Mouse (Mus musculus) midbrain, postnatal 0 days (tissue): ENCODE data around the gene C730034F03Rik. TPM values are rescaled to one million over a fixed set of nuclear protein-coding genes. Genes with fewer than 3 reads are reported as not detected.

Experiments
- ATAC-seq: fragments of 200-750 bp; cut with Nextera tagmentation; 2 replicates; pipeline ENCODE4 v1.8.0; 2017; ENCODE audit warnings: moderate number of reproducible peaks, mild to moderate bottlenecking, moderate TSS enrichment, moderate library complexity; ENCODE audit not compliant: low FRiP score
- DNase-seq: peaks from one replicate; pipeline ENCODE4 v3.0.0-alpha.2; 2015; ENCODE audit warnings: low spot score
- H3K27ac ChIP-seq: fragments of 300-500 bp; sonication (generic); 2 replicates; pipeline ENCODE4 v1.5.1; 2014; ENCODE audit warnings: low read depth, mild to moderate bottlenecking, low read length, mixed read lengths
- H3K27me3 ChIP-seq: fragments of 300-500 bp; sonication (generic); 2 replicates; pipeline ENCODE4 v1.6.1; 2014; ENCODE audit warnings: low read length, control low read depth, mixed read lengths; ENCODE audit not compliant: insufficient read depth
- H3K36me3 ChIP-seq: fragments of 300-500 bp; sonication (generic); 2 replicates; pipeline ENCODE4 v1.6.1; 2014; ENCODE audit warnings: low read length, control low read depth, mixed read lengths; ENCODE audit not compliant: insufficient read depth
- H3K4me1 ChIP-seq: fragments of 300-500 bp; sonication (generic); 2 replicates; pipeline ENCODE4 v1.6.1; 2014; ENCODE audit warnings: mild to moderate bottlenecking, control low read depth, antibody characterized with exemption, low read length, mixed read lengths; ENCODE audit not compliant: insufficient read depth
- H3K4me2 ChIP-seq: fragments of 300-500 bp; sonication (generic); 2 replicates; pipeline ENCODE4 v1.6.1; 2014; ENCODE audit warnings: low read depth, mild to moderate bottlenecking, low read length, mixed read lengths; ENCODE audit not compliant: poor library complexity, severe bottlenecking
- H3K4me3 ChIP-seq: fragments of 300-500 bp; sonication (generic); 2 replicates; pipeline ENCODE4 v1.5.1; 2014; ENCODE audit warnings: low read depth, mild to moderate bottlenecking, low read length, moderate library complexity
- H3K9ac ChIP-seq: fragments of 300-500 bp; sonication (generic); replicated peaks from 2 replicates; pipeline ENCODE4 v1.6.1; 2014; ENCODE audit warnings: mild to moderate bottlenecking, low read length, moderate library complexity, mixed read lengths; ENCODE audit not compliant: poor library complexity, severe bottlenecking
- H3K9me3 ChIP-seq: fragments of 300-500 bp; sonication (generic); 2 replicates; pipeline ENCODE4 v1.6.1; 2016; ENCODE audit warnings: low read length, control low read depth
- CTCF ChIP-seq: IDR thresholded peaks from 2 replicates; pipeline ENCODE4 v1.5.1; 2016; ENCODE audit warnings: antibody characterized with exemption, mild to moderate bottlenecking
- WGBS: fragments of 180-500 bp; shearing (Covaris S2); extraction: QIAGEN DNeasy Blood & Tissue Kit; methylation state at CpG from one replicate; pipeline ENCODE4 v1.1.7; 2014; 5-methylcytosine and 5-hydroxymethylcytosine counted together
- polyA plus RNA-seq: library from polyadenylated mRNA; unstranded; fragments of >200 nt; fragmentation: Nextera tagmentation; extraction: Ambion mirVana; gene quantifications from 2 replicates; pipeline ENCODE4 v1.2.1, GENCODE M21; 2015
- total RNA-seq: library from RNA; depleted of rRNA; stranded (reverse); fragments of >200 nt; gene quantifications from 2 replicates; pipeline ENCODE4 v1.2.3, GENCODE M21; 2014

Gene C730034F03Rik
- total and polyA plus RNA-seq, 2 experiments from 2014 or later, result 1.2 to 3.9 TPM

GRCm38 (mm10) chr15:89463334-89464235, 34.2 kb downstream of the C730034F03Rik start:
- Histone ChIP-seq H3K9me3 (no peaks in the 10 kb centered on the region), H3K27ac (no peak overlapping the region), H3K9ac (no peak overlapping the region), H3K4me1 (no peaks in the 10 kb centered on the region), H3K36me3 (peaks cover 41% of the 10 kb centered on the region), H3K4me3 (no peak overlapping the region), H3K4me2 (no peak overlapping the region), H3K27me3 (no peaks in the 10 kb centered on the region)
- ATAC-seq (no peak), DNase-seq (no peak)
- TF ChIP-seq CTCF, result peak; percentile 46
- 71% methylated on average over 5 of the region's 5 CpGs for whole genome bisulfite sequencing

DNA sequence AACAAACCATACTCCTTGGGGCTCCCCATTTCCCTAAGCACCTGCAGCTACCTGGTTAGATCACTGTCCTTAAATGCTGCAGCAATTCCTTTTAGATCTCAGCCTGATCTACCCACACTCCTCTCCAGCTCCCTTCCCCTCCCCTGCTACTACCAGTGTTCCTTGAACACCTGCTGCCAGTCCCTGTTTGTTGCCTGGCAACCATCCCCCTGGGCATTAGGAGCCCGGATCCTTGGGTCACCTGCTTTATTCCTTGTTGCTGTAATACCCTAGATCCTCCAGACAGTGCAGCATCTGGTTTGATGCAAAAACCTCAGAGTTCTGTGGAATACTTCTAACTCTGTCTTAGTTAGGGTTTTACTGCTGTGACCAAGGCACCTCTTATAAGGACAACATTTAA, 35.7 kb downstream of the C730034F03Rik start:
- WGBS, result 6% methylated on average over 1 of the region's 1 CpGs
- ATAC-seq (peak; percentile 45; the same call in 1 of the 2 replicates), DNase-seq (peak; percentile 78)
- peaks cover 28% of the 10 kb centered on the region for H3K36me3 ChIP-seq
- H3K4me2 ChIP-seq, result no peak overlapping the region
- peak overlapping the region; percentile 55 for H3K27ac ChIP-seq
- no peaks in the 10 kb centered on the region for H3K27me3 ChIP-seq
- H3K9ac ChIP-seq, result no peak overlapping the region
- no peak overlapping the region for H3K4me3 ChIP-seq
- no peaks in the 10 kb centered on the region for H3K4me1 ChIP-seq
- TF ChIP-seq CTCF, result peak; percentile 23; the same call in 1 of the 2 replicates
- H3K9me3 ChIP-seq, result no peaks in the 10 kb centered on the region

DNA sequence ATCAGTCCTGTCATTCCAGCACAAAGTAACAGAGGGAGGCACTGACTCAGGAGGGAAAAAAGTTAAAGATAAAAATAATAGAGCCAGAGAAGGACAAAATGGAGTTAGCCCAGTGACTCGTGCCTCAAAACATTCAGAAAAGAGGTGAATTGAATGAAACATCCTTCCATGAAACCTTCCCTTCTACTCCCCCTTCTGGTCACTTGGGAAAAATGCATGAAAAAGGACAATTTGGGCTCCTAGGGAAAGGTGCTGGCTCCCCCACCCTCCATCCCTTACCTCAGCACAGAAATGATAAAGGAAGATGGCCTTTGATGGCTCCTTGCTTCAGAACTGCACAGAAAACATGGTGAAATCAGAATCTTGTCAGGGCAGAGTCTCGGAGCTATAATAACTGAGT, 39.2 kb downstream of the C730034F03Rik start:
- Histone ChIP-seq H3K36me3 (peaks cover 8% of the 10 kb centered on the region; the same call in 1 of the 2 replicates), H3K4me2 (no peak overlapping the region), H3K9me3 (no peaks in the 10 kb centered on the region), H3K4me1 (no peaks in the 10 kb centered on the region), H3K27me3 (no peaks in the 10 kb centered on the region), H3K4me3 (no peak overlapping the region), H3K9ac (no peak overlapping the region), H3K27ac (no peak overlapping the region)
- no peak for ATAC-seq
- DNase-seq, result peak; percentile 68
- WGBS, result 31% methylated on average over 2 of the region's 2 CpGs
- peak; percentile 83 for TF ChIP-seq CTCF

GRCm38 (mm10) chr15:89471476-89471875, 42.1 kb downstream of the C730034F03Rik start:
- 0 out of 2 replicates have a peak, but pooled peaks cover 3% of the 10 kb centered on the region for H3K36me3 ChIP-seq
- no peak for DNase-seq
- no peak overlapping the region for H3K4me2 ChIP-seq
- no peak overlapping the region for H3K9ac ChIP-seq
- H3K27me3 ChIP-seq, result no peaks in the 10 kb centered on the region
- no peak for ATAC-seq
- no peak overlapping the region for H3K4me3 ChIP-seq
- no peak for TF ChIP-seq CTCF
- peaks cover 11% of the 10 kb centered on the region for H3K4me1 ChIP-seq
- WGBS, result 82% methylated on average over 4 of the region's 4 CpGs
- no peaks in the 10 kb centered on the region for H3K9me3 ChIP-seq
- no peak overlapping the region for H3K27ac ChIP-seq

GRCm38 (mm10) chr15:89473370-89473769, 44.0 kb downstream of the C730034F03Rik start:
- DNase-seq, result no peak

GRCm38 (mm10) chr15:89473921-89474320, 44.5 kb downstream of the C730034F03Rik start:
- ATAC-seq (no peak), DNase-seq (no peak)
- no peak for TF ChIP-seq CTCF
- Histone ChIP-seq H3K36me3 (0 out of 2 replicates have a peak, but pooled peaks cover 3% of the 10 kb centered on the region), H3K9ac (no peak overlapping the region), H3K27me3 (no peaks in the 10 kb centered on the region), H3K4me1 (peaks cover 14% of the 10 kb centered on the region), H3K27ac (no peak overlapping the region), H3K4me2 (no peak overlapping the region), H3K4me3 (no peak overlapping the region), H3K9me3 (no peaks in the 10 kb centered on the region)
- WGBS, result 96% methylated on average over 8 of the region's 8 CpGs

More at GRCm38 (mm10) chr15:89473370-89473769, 44.0 kb downstream of the C730034F03Rik start:
- Histone ChIP-seq H3K4me1 (peaks cover 14% of the 10 kb centered on the region), H3K4me3 (no peak overlapping the region), H3K27me3 (no peaks in the 10 kb centered on the region), H3K9ac (no peak overlapping the region), H3K27ac (no peak overlapping the region), H3K9me3 (no peaks in the 10 kb centered on the region), H3K36me3 (0 out of 2 replicates have a peak, but pooled peaks cover 3% of the 10 kb centered on the region), H3K4me2 (no peak overlapping the region)
- whole genome bisulfite sequencing, result 80% methylated on average over 9 of the region's 9 CpGs
- ATAC-seq, result no peak
- TF ChIP-seq CTCF, result no peak
